Comparison of ENCODE assay signal across 11 mouse cellular contexts in the genomic region with DNA sequence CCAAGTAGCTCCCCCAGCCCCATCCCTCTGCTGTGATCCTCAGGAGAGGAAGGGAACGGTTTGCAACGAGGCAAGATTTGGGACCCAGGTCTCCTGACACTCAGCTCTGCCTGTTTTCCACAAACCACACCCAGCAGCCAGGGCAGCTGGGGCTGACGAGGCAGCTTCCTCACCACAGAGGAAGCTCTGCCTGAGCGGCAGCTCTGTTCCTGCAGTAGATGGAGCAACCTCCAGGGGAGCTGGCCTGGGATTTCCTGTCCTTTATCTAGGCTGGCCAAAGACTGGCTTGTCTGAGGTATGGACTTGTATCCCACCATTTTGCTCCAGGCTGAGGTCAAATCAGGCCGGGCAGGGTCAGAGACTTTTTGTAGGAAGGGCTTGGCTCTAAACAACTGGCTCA. TPM values are rescaled to one million over a fixed set of nuclear protein-coding genes. Genes with fewer than 3 reads are reported as not detected.
A peak's percentile ranks its signal among the peaks of the same experiment; 100 is the strongest.
DNase-seq lines count a peak whose midpoint lies in the region; ATAC-seq lines count a peak whose summit lies in the region.
"Had no signal": no experiment of that assay in that cellular context is flagged by ENCODE, and none has a peak within 500 bp of the region (broad histone marks: within the 10 kb centered on the region; RNA-seq: fewer than 3 reads in every experiment).

No protein-coding gene starts in this region.

- ATAC-seq in lung, embryonic 15.5 days (ENCODE audit: borderline replicate concordance, extremely low read depth, low FRiP score, low TSS enrichment) = no peak
- no peak for ATAC-seq in hindbrain, embryonic 11.5 days (ENCODE audit: low FRiP score)

- peak overlapping the region; percentile 33; the same call in 1 of the 2 replicates for H3K27ac ChIP-seq in lung, embryonic 15.5 days
- no peak overlapping the region for H3K27ac ChIP-seq in hindbrain, embryonic 11.5 days (ENCODE audit: low read depth, low read length)
- H3K27ac ChIP-seq: embryonic facial prominence, embryonic 15.5 days; limb, embryonic 13.5 days had no signal

- H3K27me3 ChIP-seq in lung, embryonic 15.5 days = peaks cover 14% of the 10 kb centered on the region
- H3K27me3 ChIP-seq in hindbrain, embryonic 11.5 days (ENCODE audit: control insufficient read depth, insufficient read depth, low read length) = peaks cover 4% of the 10 kb centered on the region; the same call in 1 of the 2 replicates

- no peak overlapping the region for H3K4me3 ChIP-seq in lung, embryonic 15.5 days
- H3K4me3 ChIP-seq in hindbrain, embryonic 11.5 days (ENCODE audit: low read depth, low read length) = no peak overlapping the region
- H3K4me3 ChIP-seq: embryonic facial prominence, embryonic 15.5 days; limb, embryonic 13.5 days had no signal

- peak; percentile 22 for DNase-seq in adrenal gland, adult 8-10 months
- no peak for DNase-seq in adrenal gland, postnatal 25 days
- peak; percentile 69 for DNase-seq in R1 (ENCODE audit: low read depth, low spot score)
- peak; percentile 40 for DNase-seq in heart, postnatal 4 days
- no peak for DNase-seq in hindbrain, embryonic 11.5 days (ENCODE audit: low spot score)
- no peak for DNase-seq in right cerebral cortex, postnatal 25 days
- DNase-seq in Muller cell, postnatal 12 days (ENCODE audit: inconsistent ontology term) = no peak

- H3K4me2 ChIP-seq in lung, embryonic 15.5 days = no peak overlapping the region
- H3K4me2 ChIP-seq in hindbrain, embryonic 11.5 days (replicated peaks; ENCODE audit: low read depth, low read length) = no peak overlapping the region
- H3K4me2 ChIP-seq: embryonic facial prominence, embryonic 15.5 days; limb, embryonic 13.5 days had no signal

- no peaks in the 10 kb centered on the region for H3K36me3 ChIP-seq in lung, embryonic 15.5 days
- H3K36me3 ChIP-seq in hindbrain, embryonic 11.5 days (ENCODE audit: control insufficient read depth, insufficient read depth, low read length) = no peaks in the 10 kb centered on the region
- H3K36me3 ChIP-seq: embryonic facial prominence, embryonic 15.5 days; limb, embryonic 13.5 days had no signal

- peaks cover 16% of the 10 kb centered on the region for H3K4me1 ChIP-seq in lung, embryonic 15.5 days
- no peaks in the 10 kb centered on the region for H3K4me1 ChIP-seq in hindbrain, embryonic 11.5 days (replicated peaks; ENCODE audit: control insufficient read depth, insufficient read depth, low read length)

- no peak overlapping the region for H3K9ac ChIP-seq in lung, embryonic 15.5 days
- no peak overlapping the region for H3K9ac ChIP-seq in hindbrain, embryonic 11.5 days (ENCODE audit: low read depth, low read length)
- H3K9ac ChIP-seq: embryonic facial prominence, embryonic 15.5 days; limb, embryonic 13.5 days had no signal

- no peaks in the 10 kb centered on the region for H3K9me3 ChIP-seq in lung, embryonic 15.5 days
- no peaks in the 10 kb centered on the region for H3K9me3 ChIP-seq in hindbrain, embryonic 11.5 days (ENCODE audit: control insufficient read depth, low read length)
- H3K9me3 ChIP-seq: embryonic facial prominence, embryonic 15.5 days; limb, embryonic 13.5 days had no signal

- WGBS in lung, embryonic 15.5 days = 36% methylated on average over 5 of the region's 5 CpGs
- 60% methylated on average over 5 of the region's 5 CpGs for WGBS in hindbrain, embryonic 11.5 days

RNA-seq across cellular contexts. Expression of gene Stard8, which starts 46.2 kb away (rescaled TPM):
- 10 to 100 TPM; 33.4 to 72.4 (median 47.8) TPM for total RNA-seq in adrenal gland, adult 8-10 months (2022)
- total RNA-seq in adrenal gland, postnatal 25 days (2021) = 26.0 and 31.7 TPM in 2 replicates
- total RNA-seq in heart, postnatal 4 days (2021) = 10 to 100 TPM; 23.1 to 28.7 TPM
- 14.4 and 16.7 TPM in 2 replicates for polyA plus RNA-seq in lung, embryonic 15.5 days (2015; fragmentation: Nextera tagmentation; extraction: Ambion mirVana)
- 8.8 and 10.1 TPM in 2 replicates for polyA plus RNA-seq in hindbrain, embryonic 11.5 days (2014; fragmentation: Nextera tagmentation; extraction: Ambion mirVana)
- polyA plus RNA-seq: C2C12 had no signal

Comparison
In these comparisons a context has a peak if more than half of its experiments do, and no peak if none do; other contexts are left out.
1. DNase-seq: peak in adrenal gland, adult 8-10 months (single experiment), R1 (single experiment) and heart, postnatal 4 days (single experiment); none in adrenal gland, postnatal 25 days (single experiment), hindbrain, embryonic 11.5 days (single experiment), right cerebral cortex, postnatal 25 days (single experiment) and Muller cell, postnatal 12 days (single experiment).